Mouse (Mus musculus): ENCODE data around the gene Sp6. TPM values are rescaled to one million over a fixed set of nuclear protein-coding genes. Genes with fewer than 3 reads are reported as not detected.

The Sp6 gene
- polyA plus RNA-seq, 1 experiment: 12.4 TPM

DNA sequence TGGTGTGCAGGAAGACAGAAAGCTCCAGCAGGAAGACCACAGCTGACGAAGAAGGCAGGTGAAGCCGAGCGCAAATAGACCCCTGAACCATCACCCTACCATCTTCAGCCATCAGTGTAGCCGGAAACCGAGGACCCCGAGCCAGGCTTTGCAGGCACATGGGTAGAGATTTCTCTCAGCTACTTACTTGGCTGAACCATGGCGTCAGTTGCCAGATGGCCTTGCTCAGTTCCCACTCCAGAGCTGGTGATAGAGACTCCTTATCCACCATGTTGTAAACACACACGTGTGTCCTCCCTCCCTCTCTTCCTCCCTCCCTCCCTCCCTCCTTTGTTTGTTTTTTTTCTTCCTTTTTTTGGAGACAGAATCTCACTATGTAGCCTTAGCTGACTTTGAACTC lies 61.0 kb downstream of the Sp6 start:
- Histone ChIP-seq H3K27me3 (ENCODE audit: control insufficient read depth, insufficient read depth, low read length, poor library complexity, severe bottlenecking) (no peaks in the 10 kb centered on the region), H3K9ac (ENCODE audit: low read depth, poor library complexity, severe bottlenecking) (no peak overlapping the region), H3K4me3 (ENCODE audit: low read depth, low read length) (no peak overlapping the region), H3K4me1 (ENCODE audit: control insufficient read depth, insufficient read depth, low read length) (no peaks in the 10 kb centered on the region), H3K27ac (ENCODE audit: insufficient read depth, low read length) (no peak overlapping the region), H3K36me3 (ENCODE audit: control insufficient read depth, insufficient read depth, low read length, poor library complexity, severe bottlenecking) (no peaks in the 10 kb centered on the region), H3K9me3 (replicated peaks; ENCODE audit: control insufficient read depth, insufficient read depth, low read length, poor library complexity, severe bottlenecking) (no peaks in the 10 kb centered on the region)
- TF ChIP-seq EP300 (IDR thresholded peaks at IDR 0.05; ENCODE audit: insufficient read depth, low read depth, low read length) (no peak), POLR2A (IDR thresholded peaks at IDR 0.05; ENCODE audit: insufficient read depth, low read length) (no peak), CTCF (IDR thresholded peaks at IDR 0.05; ENCODE audit: low read depth, low read length) (no peak)

Other genes with a start within 250 kb of the Sp6 start
- 27.3 and 31.1 TPM in 2 replicates for gene Snx11, start 235.8 kb upstream of the Sp6 start, polyA plus RNA-seq (2011; ENCODE audit: insufficient read depth, insufficient read length, low read depth, missing spikeins)
- 201 and 202 TPM in 2 replicates for gene Cbx1, start 224.3 kb upstream of the Sp6 start, polyA plus RNA-seq (2011; ENCODE audit: insufficient read depth, insufficient read length, low read depth, missing spikeins)
- 181 and 194 TPM in 2 replicates for gene Nfe2l1, start 183.4 kb upstream of the Sp6 start, polyA plus RNA-seq (2011; ENCODE audit: insufficient read depth, insufficient read length, low read depth, missing spikeins)
- 23.9 and 26.2 TPM in 2 replicates for gene Copz2, start 163.5 kb upstream of the Sp6 start, polyA plus RNA-seq (2011; ENCODE audit: insufficient read depth, insufficient read length, low read depth, missing spikeins)
- 93.3 and 109 TPM in 2 replicates for gene Cdk5rap3, start 96.9 kb upstream of the Sp6 start, polyA plus RNA-seq (2011; ENCODE audit: insufficient read depth, insufficient read length, low read depth, missing spikeins)
- 10.9 and 11.1 TPM in 2 replicates for gene Prr15l, start 85.3 kb upstream of the Sp6 start, polyA plus RNA-seq (2011; ENCODE audit: insufficient read depth, insufficient read length, low read depth, missing spikeins)
- gene Pnpo, start 69.4 kb upstream of the Sp6 start, polyA plus RNA-seq (2011; ENCODE audit: insufficient read depth, insufficient read length, low read depth, missing spikeins): 23.6 and 24.1 TPM in 2 replicates
- gene Sp2, start 30.4 kb upstream of the Sp6 start, polyA plus RNA-seq (2011; ENCODE audit: insufficient read depth, insufficient read length, low read depth, missing spikeins): 29.0 and 30.5 TPM in 2 replicates
- 6.8 and 7.4 TPM in 2 replicates for gene Scrn2, start 16.5 kb downstream of the Sp6 start, polyA plus RNA-seq (2011; ENCODE audit: insufficient read depth, insufficient read length, low read depth, missing spikeins)
- gene Lrrc46, start 28.0 kb downstream of the Sp6 start, polyA plus RNA-seq (2011; ENCODE audit: insufficient read depth, insufficient read length, low read depth, missing spikeins): 1.5 and 2.4 TPM in 2 replicates
- 62.6 and 67.1 TPM in 2 replicates for gene Mrpl10, start 28.2 kb downstream of the Sp6 start, polyA plus RNA-seq (2011; ENCODE audit: insufficient read depth, insufficient read length, low read depth, missing spikeins)
- 8.3 and 9.1 TPM in 2 replicates for gene Osbpl7, start 37.2 kb downstream of the Sp6 start, polyA plus RNA-seq (2011; ENCODE audit: insufficient read depth, insufficient read length, low read depth, missing spikeins)
- gene Tbx21, start 101.9 kb downstream of the Sp6 start, polyA plus RNA-seq (2011; ENCODE audit: insufficient read depth, insufficient read length, low read depth, missing spikeins): 0.24 TPM in 1 of 2 replicates, not detected in the other
- gene Tbkbp1, start 138.1 kb downstream of the Sp6 start, polyA plus RNA-seq (2011; ENCODE audit: insufficient read depth, insufficient read length, low read depth, missing spikeins): 5.4 and 6.1 TPM in 2 replicates
- 316 and 345 TPM in 2 replicates for gene Kpnb1, start 174.5 kb downstream of the Sp6 start, polyA plus RNA-seq (2011; ENCODE audit: insufficient read depth, insufficient read length, low read depth, missing spikeins)